In genomic region chr11:119545281-119545680, GRCm38 (mm10) we compare ENCODE assay signal across 9 mouse cellular contexts. TPM values are rescaled to one million over a fixed set of nuclear protein-coding genes. Genes with fewer than 3 reads are reported as not detected.
DNase-seq lines count a peak whose midpoint lies in the region; ATAC-seq lines count a peak whose summit lies in the region.
"Had no signal": no experiment of that assay in that cellular context is flagged by ENCODE, and none has a peak within 500 bp of the region (broad histone marks: within the 10 kb centered on the region; RNA-seq: fewer than 3 reads in every experiment).

No protein-coding gene starts in this region.

- no peaks in the 10 kb centered on the region for H3K9me3 ChIP-seq in embryonic facial prominence, embryonic 10.5 days
- H3K9me3 ChIP-seq in hindbrain, embryonic 13.5 days, result no peaks in the 10 kb centered on the region
- H3K9me3 ChIP-seq in midbrain, embryonic 16.5 days (replicated peaks; ENCODE audit: control insufficient read depth, low read length, poor library complexity, severe bottlenecking), result no peaks in the 10 kb centered on the region

- WGBS in embryonic facial prominence, embryonic 10.5 days, result 46% methylated on average over 3 of the region's 3 CpGs
- 53% methylated on average over 3 of the region's 3 CpGs for WGBS in hindbrain, embryonic 13.5 days
- 60% methylated on average over 3 of the region's 3 CpGs for WGBS in midbrain, embryonic 16.5 days

- peak overlapping the region; percentile 92 for H3K9ac ChIP-seq in hindbrain, embryonic 13.5 days
- H3K9ac ChIP-seq in midbrain, embryonic 16.5 days (ENCODE audit: low read depth, low read length), result peak overlapping the region; percentile 22

- H3K4me2 ChIP-seq in hindbrain, embryonic 13.5 days, result peak overlapping the region; percentile 98
- H3K4me2 ChIP-seq in midbrain, embryonic 16.5 days (ENCODE audit: low read length), result peak overlapping the region; percentile 98

- no peak overlapping the region for H3K27ac ChIP-seq in embryonic facial prominence, embryonic 10.5 days (replicated peaks)
- H3K27ac ChIP-seq in hindbrain, embryonic 13.5 days, result no peak overlapping the region; the same call in 1 of the 2 replicates
- H3K27ac ChIP-seq in midbrain, embryonic 16.5 days (ENCODE audit: low read length), result no peak overlapping the region

- no peak for ATAC-seq in hindbrain, embryonic 13.5 days (ENCODE audit: low FRiP score)
- no peak for ATAC-seq in midbrain, embryonic 16.5 days

- H3K36me3 ChIP-seq in embryonic facial prominence, embryonic 10.5 days (replicated peaks), result no peaks in the 10 kb centered on the region
- peaks cover 10% of the 10 kb centered on the region for H3K36me3 ChIP-seq in hindbrain, embryonic 13.5 days
- H3K36me3 ChIP-seq in midbrain, embryonic 16.5 days (ENCODE audit: control insufficient read depth, insufficient read depth, low read length), result no peaks in the 10 kb centered on the region

- H3K4me1 ChIP-seq in embryonic facial prominence, embryonic 10.5 days, result peaks cover 56% of the 10 kb centered on the region
- H3K4me1 ChIP-seq in hindbrain, embryonic 13.5 days (replicated peaks), result peaks cover 90% of the 10 kb centered on the region
- H3K4me1 ChIP-seq in midbrain, embryonic 16.5 days (ENCODE audit: control insufficient read depth, insufficient read depth, low read length), result peaks cover 45% of the 10 kb centered on the region

- peak; percentile 45 for DNase-seq in cerebellum, adult 8-10 months
- DNase-seq in cerebellum, postnatal 36 days, result no peak
- DNase-seq in embryonic facial prominence, embryonic 10.5 days (ENCODE audit: low spot score), result no peak
- DNase-seq in spleen, postnatal 14 days (ENCODE audit: low spot score in 2 of 2), result no peak
- no peak for DNase-seq in gastrocnemius, adult 18-20 months (ENCODE audit: low spot score)
- DNase-seq in urinary bladder, postnatal 36 days (ENCODE audit: low spot score in 2 of 2), result no peak
- DNase-seq: lung, postnatal 4 days had no signal

- H3K4me3 ChIP-seq in embryonic facial prominence, embryonic 10.5 days, result peak overlapping the region; percentile 67
- peak overlapping the region; percentile 75 for H3K4me3 ChIP-seq in hindbrain, embryonic 13.5 days
- peak overlapping the region; percentile 78 for H3K4me3 ChIP-seq in midbrain, embryonic 16.5 days (ENCODE audit: low read depth, low read length)

- H3K27me3 ChIP-seq in embryonic facial prominence, embryonic 10.5 days (replicated peaks; ENCODE audit: low read depth, poor library complexity, severe bottlenecking), result peaks cover 100% of the 10 kb centered on the region
- peaks cover 85% of the 10 kb centered on the region for H3K27me3 ChIP-seq in hindbrain, embryonic 13.5 days
- peaks cover 13% of the 10 kb centered on the region for H3K27me3 ChIP-seq in midbrain, embryonic 16.5 days (ENCODE audit: control insufficient read depth, insufficient read depth, low read depth, low read length)

RNA-seq across cellular contexts. Expression of gene Nptx1, which starts 2.3 kb away (rescaled TPM):
- 1.9 and 2.6 TPM in 2 replicates for polyA plus RNA-seq in embryonic facial prominence, embryonic 10.5 days (2016; fragmentation: Nextera tagmentation; extraction: Ambion mirVana)
- polyA plus RNA-seq in hindbrain, embryonic 13.5 days (2015; fragmentation: Nextera tagmentation; extraction: Ambion mirVana), result 12.6 and 15.2 TPM in 2 replicates
- 12.4 and 12.6 TPM in 2 replicates for polyA plus RNA-seq in midbrain, embryonic 16.5 days (2015; fragmentation: Nextera tagmentation; extraction: Ambion mirVana)
- under 1 TPM; 0.05 TPM for total RNA-seq in gastrocnemius, adult 18-20 months (2021)

RNA-seq across cellular contexts. Expression of gene Endov, which starts 54.1 kb away (rescaled TPM):
- polyA plus RNA-seq in embryonic facial prominence, embryonic 10.5 days (2016; fragmentation: Nextera tagmentation; extraction: Ambion mirVana), result 21.1 and 21.2 TPM in 2 replicates
- polyA plus RNA-seq in hindbrain, embryonic 13.5 days (2015; fragmentation: Nextera tagmentation; extraction: Ambion mirVana), result 15.5 and 20.9 TPM in 2 replicates
- polyA plus RNA-seq in midbrain, embryonic 16.5 days (2015; fragmentation: Nextera tagmentation; extraction: Ambion mirVana), result 17.3 and 19.8 TPM in 2 replicates
- total RNA-seq in gastrocnemius, adult 18-20 months (2021), result 1 to 10 TPM; 4.4 to 5.7 TPM

RNA-seq across cellular contexts. Expression of gene Rptor, which starts 57.4 kb away (rescaled TPM):
- 14.4 and 15.7 TPM in 2 replicates for polyA plus RNA-seq in embryonic facial prominence, embryonic 10.5 days (2016; fragmentation: Nextera tagmentation; extraction: Ambion mirVana)
- polyA plus RNA-seq in hindbrain, embryonic 13.5 days (2015; fragmentation: Nextera tagmentation; extraction: Ambion mirVana), result 10.2 and 10.6 TPM in 2 replicates
- 9.9 and 10.4 TPM in 2 replicates for polyA plus RNA-seq in midbrain, embryonic 16.5 days (2015; fragmentation: Nextera tagmentation; extraction: Ambion mirVana)
- 10 to 100 TPM; 23.3 to 28.1 TPM for total RNA-seq in gastrocnemius, adult 18-20 months (2021)
